Mouse (Mus musculus): ENCODE data around the gene Gm20388.

DNA sequence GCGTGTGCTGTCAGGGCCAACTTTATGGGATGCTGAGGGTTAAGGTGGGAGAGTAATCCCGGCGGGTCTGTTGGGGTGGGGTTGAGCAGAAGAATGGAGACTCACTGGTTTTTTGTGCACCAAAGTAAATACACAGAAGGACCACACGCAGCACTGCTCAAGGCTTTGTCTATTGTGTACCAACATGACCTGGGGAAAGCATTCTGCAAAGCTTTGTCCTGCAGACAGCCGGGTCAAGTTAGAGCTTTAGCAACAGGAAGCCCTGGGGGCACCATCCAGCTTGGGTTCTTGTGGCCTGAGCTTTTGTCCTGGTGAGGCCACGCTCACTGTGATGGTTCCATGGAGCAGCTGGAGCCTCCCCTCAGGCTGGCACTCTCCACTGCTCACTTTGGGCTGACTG is 761.1 kb downstream of the Gm20388 start:
- TF ChIP-seq CTCF (IDR thresholded peaks at IDR 0.05; ENCODE audit: low read depth, low read length) (no peak), TAL1 (conservative IDR thresholded peaks at IDR 0.05; ENCODE audit: low read depth, low read length) (no peak), GATA2 (IDR thresholded peaks at IDR 0.05; ENCODE audit: borderline replicate concordance, low read depth, low read length) (no peak)

All from G1E (cell line).